15 mouse cellular contexts compared by ENCODE assay signal in genomic region chr13:8842273-8842672, GRCm38 (mm10).
"Had no signal": no experiment of that assay in that cellular context is flagged by ENCODE, and none has a peak within 500 bp of the region (broad histone marks: within the 10 kb centered on the region; RNA-seq: fewer than 3 reads in every experiment).

No protein-coding gene starts in this region.

- DNase-seq: kidney, adult 8-10 months; kidney, postnatal 4 days; lung, adult 2 months; lung, postnatal 4 days; thymus, adult 18-20 months; thymus, postnatal 25 days had no signal

- H3K4me3 ChIP-seq: left cerebral cortex, adult 2 months; limb, embryonic 10.5 days; liver, embryonic 15.5 days; midbrain, embryonic 13.5 days; myocyte; neural tube, embryonic 15.5 days had no signal

- H3K4me1 ChIP-seq: limb, embryonic 10.5 days; liver, embryonic 15.5 days; midbrain, embryonic 13.5 days; neural tube, embryonic 15.5 days had no signal

- H3K4me2 ChIP-seq: liver, embryonic 11.5 days; liver, embryonic 15.5 days; midbrain, embryonic 13.5 days; neural tube, embryonic 15.5 days had no signal

- H3K9ac ChIP-seq: liver, embryonic 15.5 days; midbrain, embryonic 13.5 days; neural tube, embryonic 15.5 days had no signal

- H3K27me3 ChIP-seq: liver, embryonic 15.5 days; midbrain, embryonic 13.5 days; neural tube, embryonic 15.5 days had no signal

- H3K9me3 ChIP-seq: limb, embryonic 10.5 days; liver, embryonic 15.5 days; midbrain, embryonic 13.5 days; neural tube, embryonic 15.5 days had no signal

- ATAC-seq: lung, postnatal 0 days; midbrain, embryonic 13.5 days had no signal

- H3K27ac ChIP-seq: kidney, postnatal 0 days; limb, embryonic 10.5 days; liver, embryonic 15.5 days; midbrain, embryonic 13.5 days; neural tube, embryonic 15.5 days had no signal
